Mouse (Mus musculus) heart, embryonic 14.5 days (tissue): ENCODE results near the gene Colgalt1. TPM values are rescaled to one million over a fixed set of nuclear protein-coding genes. Genes with fewer than 3 reads are reported as not detected.

ENCODE experiments used
- ATAC-seq: fragments of 200-750 bp; cut with Nextera tagmentation; 2 replicates; pipeline ENCODE4 v1.8.0; 2017; ENCODE audit warnings: low read depth, moderate TSS enrichment; ENCODE audit not compliant: insufficient number of reproducible peaks, insufficient read depth, low FRiP score
- H3K27ac ChIP-seq, 2 experiments: fragments of 200-500 bp in 1 of 2; fragments of 300-500 bp in 1 of 2; sonication (generic) in 1 of 2; replicated peaks in 1 of 2; 2 replicates each; pipeline ENCODE4 v1.5.1; 2012 to 2014; ENCODE audit warnings: low read depth in 2 of 2, low read length in 2 of 2, control low read depth in 1 of 2, mild to moderate bottlenecking in 1 of 2, mixed read lengths in 1 of 2; ENCODE audit not compliant: control insufficient read depth in 1 of 2, insufficient read depth in 1 of 2
- H3K27me3 ChIP-seq: fragments of 300-500 bp; sonication (generic); 2 replicates; pipeline ENCODE4 v1.6.1; 2014; ENCODE audit warnings: mild to moderate bottlenecking, low read length, control low read depth; ENCODE audit not compliant: control insufficient read depth, insufficient read depth
- H3K36me3 ChIP-seq: fragments of 300-500 bp; sonication (generic); 2 replicates; pipeline ENCODE4 v1.6.1; 2014; ENCODE audit warnings: mild to moderate bottlenecking, control low read depth, low read length, mixed read lengths; ENCODE audit not compliant: control insufficient read depth, insufficient read depth
- H3K4me1 ChIP-seq, 2 experiments: fragments of 200-500 bp in 1 of 2; fragments of 300-500 bp in 1 of 2; sonication (generic) in 1 of 2; 2 replicates each; pipeline ENCODE4 v1.6.1; 2012 to 2014; ENCODE audit warnings: low read length in 2 of 2, control low read depth in 1 of 2, mixed read lengths in 1 of 2; ENCODE audit not compliant: control insufficient read depth in 2 of 2, insufficient read depth in 2 of 2
- H3K4me2 ChIP-seq: fragments of 300-500 bp; sonication (generic); 2 replicates; pipeline ENCODE4 v1.6.1; 2014; ENCODE audit warnings: mild to moderate bottlenecking, low read length
- H3K4me3 ChIP-seq, 2 experiments: fragments of 200-500 bp in 1 of 2; fragments of 300-500 bp in 1 of 2; sonication (generic) in 1 of 2; 2 replicates each; pipeline ENCODE4 v1.5.1; 2012 to 2014; ENCODE audit warnings: low read length in 2 of 2, mild to moderate bottlenecking in 2 of 2, control low read depth in 1 of 2, low read depth in 1 of 2, moderate library complexity in 1 of 2; ENCODE audit not compliant: control insufficient read depth in 1 of 2, insufficient read depth in 1 of 2
- H3K9ac ChIP-seq: fragments of 300-500 bp; sonication (generic); 2 replicates; pipeline ENCODE4 v1.6.1; 2014; ENCODE audit warnings: mild to moderate bottlenecking, low read length
- H3K9me3 ChIP-seq: fragments of 300-500 bp; sonication (generic); 2 replicates; pipeline ENCODE4 v1.6.1; 2016; ENCODE audit warnings: low read length, control low read depth; ENCODE audit not compliant: control insufficient read depth
- WGBS: fragments of 180-500 bp; shearing (Covaris S2); extraction: QIAGEN DNeasy Blood & Tissue Kit; methylation state at CpG from one replicate; pipeline ENCODE4 v1.1.7; 2014; 5-methylcytosine and 5-hydroxymethylcytosine counted together
- polyA plus RNA-seq: library from polyadenylated mRNA; unstranded; fragments of >200 nt; fragmentation: Nextera tagmentation; extraction: Ambion mirVana; gene quantifications from 2 replicates; pipeline ENCODE4 v1.2.1, GENCODE M21; 2014

Colgalt1 gene
- polyA plus RNA-seq, 1 experiment from 2014 or later = 61.6 TPM

DNA sequence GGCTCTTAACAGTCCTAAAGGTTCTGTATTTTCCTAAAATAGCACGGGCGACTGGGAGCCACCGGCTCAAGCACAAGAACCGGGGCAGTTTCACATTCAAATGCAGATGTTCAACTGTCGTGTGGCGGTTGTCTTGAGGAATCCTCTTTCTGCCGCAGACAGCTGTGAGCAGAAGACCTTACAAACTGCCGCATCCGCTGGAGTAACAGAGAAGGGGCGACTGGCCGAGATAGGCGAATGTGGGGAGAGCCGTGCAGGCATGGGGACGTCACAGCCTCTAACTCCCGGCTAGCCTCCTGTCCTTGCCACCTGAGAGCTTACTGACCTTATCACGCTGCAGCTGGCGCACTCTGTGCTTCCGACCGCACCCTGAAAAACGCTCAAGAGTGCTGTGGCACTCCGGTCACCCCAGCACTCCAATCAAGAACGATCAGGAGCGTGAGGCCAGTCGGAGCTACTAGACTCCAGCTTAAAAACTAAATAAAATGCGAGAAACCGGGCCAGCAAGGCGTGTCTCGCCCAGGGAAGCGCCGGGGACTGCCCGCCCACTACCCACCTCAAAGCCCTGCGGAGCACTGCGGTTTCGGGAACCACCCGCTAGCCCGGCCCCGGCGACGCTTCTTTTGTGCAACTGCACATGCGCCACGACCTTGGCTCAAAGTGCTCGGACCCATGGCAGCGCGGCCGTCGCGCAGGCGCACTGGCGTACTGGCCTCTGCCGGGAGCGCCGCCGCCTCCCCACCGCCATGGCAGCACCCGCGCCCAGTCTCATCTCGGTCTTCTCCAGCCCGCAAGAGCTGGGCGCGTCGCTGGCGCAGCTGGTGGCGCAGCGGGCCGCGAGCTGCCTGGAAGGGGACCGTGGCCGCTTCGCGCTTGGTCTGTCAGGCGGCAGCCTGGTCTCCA lies 19.1 kb upstream of the Colgalt1 start, which contains the start of gene Pgls:
TSS of gene Pgls (plus strand) at position 706 of the 903 bp plus-strand sequence.
- Histone ChIP-seq H3K4me2 (peak within 1 kb of the TSS; percentile 90), H3K9ac (peak within 1 kb of the TSS; percentile 95), H3K36me3 (peaks cover 11% of the 10 kb centered on the region; the same call in 1 of the 2 replicates), H3K4me3 (peak within 1 kb of the TSS; percentile 60 to 68), H3K9me3 (no peaks in the 10 kb centered on the region), H3K4me1 (peaks cover 8 to 17% of the 10 kb centered on the region in 2 experiments), H3K27ac (peak within 1 kb of the TSS; percentile 93 to 96), H3K27me3 (no peaks in the 10 kb centered on the region)
- WGBS = under 1% methylated on average over 71 of the region's 71 CpGs
- peak; percentile 89 for ATAC-seq

DNA sequence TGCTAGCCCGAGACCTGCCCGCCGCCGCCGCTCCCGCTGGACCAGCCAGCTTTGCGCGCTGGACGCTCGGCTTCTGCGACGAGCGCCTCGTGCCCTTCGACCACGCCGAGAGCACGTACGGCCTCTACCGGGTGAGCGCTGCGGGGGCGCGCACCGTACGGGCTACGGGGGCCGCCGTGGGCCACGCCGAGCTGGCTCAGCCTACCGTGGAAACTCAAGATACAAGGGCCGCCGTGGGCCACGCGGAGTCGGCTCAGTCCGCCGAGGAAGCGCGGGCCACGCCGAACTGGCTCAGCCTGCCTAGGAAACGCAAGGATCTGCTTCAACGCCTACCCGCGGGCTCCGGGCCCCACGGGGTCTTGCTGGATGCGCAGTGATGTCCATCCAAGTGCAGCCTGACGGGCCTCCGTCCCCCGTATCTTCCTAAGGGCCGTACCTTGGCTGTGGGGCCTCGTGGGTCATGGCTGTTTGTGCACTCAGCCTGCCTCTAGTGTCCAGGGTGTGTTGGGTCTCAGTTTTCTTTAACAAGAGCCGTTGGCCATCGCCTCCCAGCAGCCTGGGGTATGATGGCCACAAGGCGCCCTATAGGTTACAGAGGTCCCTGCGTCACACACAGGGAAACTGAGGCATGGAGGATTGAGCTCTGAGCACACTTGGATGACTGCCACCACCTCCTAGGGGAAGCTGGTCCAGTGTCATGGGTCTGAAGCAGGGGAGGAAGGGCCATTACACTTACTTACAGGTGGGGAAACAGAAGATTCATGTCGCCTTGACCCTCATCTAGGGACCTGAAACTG lies 18.2 kb upstream of the Colgalt1 start:
- H3K27me3 ChIP-seq = no peaks in the 10 kb centered on the region
- peak overlapping the region; percentile 95 for H3K9ac ChIP-seq
- peaks cover 8 to 17% of the 10 kb centered on the region in 2 experiments for H3K4me1 ChIP-seq
- peak; percentile 79 for ATAC-seq
- peaks cover 11% of the 10 kb centered on the region; the same call in 1 of the 2 replicates for H3K36me3 ChIP-seq
- peak overlapping the region; percentile 90 for H3K4me2 ChIP-seq
- 5% methylated on average over 54 of the region's 60 CpGs for WGBS
- peak overlapping the region; percentile 93 to 96 for H3K27ac ChIP-seq
- H3K9me3 ChIP-seq = no peaks in the 10 kb centered on the region
- peak overlapping the region; percentile 60 to 68 for H3K4me3 ChIP-seq

DNA sequence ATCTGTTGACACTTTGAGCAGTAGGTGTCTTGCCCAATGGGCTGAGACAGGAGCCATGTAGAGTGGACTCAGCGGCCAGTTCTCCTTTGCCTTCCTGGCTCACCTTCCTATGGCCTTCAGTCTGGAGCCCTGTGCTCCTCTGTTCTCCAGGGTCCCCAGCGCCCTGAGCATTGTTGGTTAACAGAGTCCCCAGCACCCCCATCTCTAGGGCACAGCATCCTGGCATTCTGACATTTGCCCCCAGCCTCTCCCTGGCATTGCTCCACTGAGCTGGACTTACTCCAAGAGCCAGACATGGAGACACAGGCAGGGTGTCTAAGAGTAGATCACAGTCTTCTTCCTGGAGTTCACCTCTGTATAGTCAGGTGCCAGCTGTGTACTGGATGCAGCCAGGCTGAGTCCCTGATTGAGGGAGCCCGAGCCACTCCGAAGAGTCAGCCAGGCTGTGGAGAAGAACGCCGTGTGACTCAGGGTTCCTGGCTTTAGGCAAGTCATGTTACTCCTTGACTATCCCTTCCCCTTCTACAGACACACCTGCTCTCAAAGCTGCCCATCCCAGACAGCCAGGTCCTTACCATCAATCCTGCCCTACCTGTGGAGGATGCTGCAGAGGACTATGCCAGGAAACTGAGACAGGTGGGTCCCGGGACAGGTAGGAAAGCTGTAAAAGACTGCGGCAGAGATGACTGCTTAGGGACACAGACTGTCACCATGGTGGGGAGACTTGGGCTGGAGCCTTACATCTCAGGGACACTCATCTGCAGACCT lies 17.1 kb upstream of the Colgalt1 start:
- H3K27me3 ChIP-seq = no peaks in the 10 kb centered on the region
- no peaks in the 10 kb centered on the region for H3K9me3 ChIP-seq
- H3K4me2 ChIP-seq = no peak overlapping the region
- H3K4me3 ChIP-seq = no peak overlapping the region
- ATAC-seq = no peak
- no peak overlapping the region for H3K27ac ChIP-seq
- H3K4me1 ChIP-seq = peaks cover 8 to 17% of the 10 kb centered on the region in 2 experiments
- H3K9ac ChIP-seq = no peak overlapping the region; the same call in 1 of the 2 replicates
- WGBS = 81% methylated on average over 8 of the region's 8 CpGs
- H3K36me3 ChIP-seq = peaks cover 11% of the 10 kb centered on the region; the same call in 1 of the 2 replicates

DNA sequence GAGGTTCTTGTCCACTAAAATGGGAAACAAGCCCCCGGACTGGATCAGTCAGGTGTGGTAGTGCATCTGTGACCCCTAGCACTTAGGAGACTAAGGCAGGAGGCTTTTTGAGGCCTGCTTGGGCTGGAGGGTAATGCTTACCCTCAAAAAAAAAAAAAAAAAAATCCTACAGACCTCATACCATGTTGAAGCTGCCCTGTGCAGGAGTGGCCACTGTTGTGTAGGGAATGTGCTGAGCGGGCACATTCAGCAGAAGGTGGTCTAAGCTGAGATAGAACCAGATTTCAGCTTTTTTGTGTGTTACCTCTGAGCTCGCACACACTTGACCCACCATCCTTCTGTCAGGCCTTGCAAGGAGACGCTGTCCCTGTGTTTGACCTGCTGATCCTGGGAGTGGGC lies 16.5 kb upstream of the Colgalt1 start:
- H3K4me1 ChIP-seq = peaks cover 8 to 17% of the 10 kb centered on the region in 2 experiments
- H3K9ac ChIP-seq = no peak overlapping the region
- no peak for ATAC-seq
- H3K9me3 ChIP-seq = no peaks in the 10 kb centered on the region
- H3K27ac ChIP-seq = no peak overlapping the region
- peaks cover 11% of the 10 kb centered on the region; the same call in 1 of the 2 replicates for H3K36me3 ChIP-seq
- H3K4me3 ChIP-seq = no peak overlapping the region
- no peak overlapping the region for H3K4me2 ChIP-seq
- no peaks in the 10 kb centered on the region for H3K27me3 ChIP-seq
- 91% methylated on average over 4 of the region's 4 CpGs for WGBS

DNA sequence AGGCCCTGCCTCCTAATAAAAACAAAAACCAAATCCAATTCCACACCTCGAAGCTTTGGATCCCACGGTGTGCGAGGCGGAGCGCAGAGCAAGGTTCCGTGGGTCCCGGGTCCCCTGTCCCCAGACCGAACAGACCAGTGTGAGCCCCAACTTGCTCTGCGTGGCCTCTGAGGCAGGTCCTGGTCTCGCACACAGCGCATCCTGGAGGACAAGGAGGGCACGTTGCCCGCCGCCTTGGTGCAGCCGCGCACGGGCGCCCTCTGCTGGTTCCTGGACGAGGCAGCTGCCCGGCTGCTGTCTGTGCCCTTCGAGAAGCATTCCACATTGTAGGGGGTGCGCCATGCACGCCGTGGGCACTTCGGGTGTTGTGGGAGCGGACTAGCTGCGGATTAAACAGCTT lies 14.9 kb upstream of the Colgalt1 start:
- Histone ChIP-seq H3K36me3 (peaks cover 11% of the 10 kb centered on the region; the same call in 1 of the 2 replicates), H3K4me2 (no peak overlapping the region), H3K27ac (no peak overlapping the region), H3K9me3 (no peaks in the 10 kb centered on the region), H3K4me3 (no peak overlapping the region), H3K9ac (no peak overlapping the region), H3K4me1 (peaks cover 8 to 16% of the 10 kb centered on the region in 2 experiments), H3K27me3 (peaks cover 7% of the 10 kb centered on the region; the same call in 1 of the 2 replicates)
- 10% methylated on average over 27 of the region's 27 CpGs for WGBS
- ATAC-seq = no peak

DNA sequence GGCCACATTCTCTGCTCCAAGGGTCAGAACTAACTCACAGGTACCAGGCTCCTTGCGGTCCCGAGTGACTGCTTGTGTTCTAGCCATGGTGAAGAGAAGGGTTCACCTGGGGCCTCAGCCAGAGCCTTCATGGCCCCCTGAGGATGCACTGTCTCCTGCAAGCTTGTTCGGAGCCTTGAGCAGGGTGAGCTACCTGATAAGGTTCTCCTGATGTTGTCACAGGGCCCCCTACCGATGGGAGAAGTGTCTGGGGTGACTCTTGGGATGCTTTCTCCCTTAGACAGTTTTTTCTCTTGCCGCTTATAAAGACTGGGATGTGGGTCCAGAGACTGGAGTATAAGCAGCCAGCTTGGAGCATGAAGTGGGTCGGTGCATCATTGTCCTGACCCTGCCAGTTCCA lies 14.4 kb upstream of the Colgalt1 start:
- WGBS = 53% methylated on average over 6 of the region's 6 CpGs
- H3K27ac ChIP-seq = no peak overlapping the region
- H3K27me3 ChIP-seq = peaks cover 10% of the 10 kb centered on the region
- H3K9me3 ChIP-seq = no peaks in the 10 kb centered on the region
- H3K36me3 ChIP-seq = peaks cover 11% of the 10 kb centered on the region; the same call in 1 of the 2 replicates
- no peak for ATAC-seq
- no peak overlapping the region for H3K4me3 ChIP-seq
- H3K4me1 ChIP-seq = peaks cover 4 to 11% of the 10 kb centered on the region in 2 experiments; a peak in 3 of 4 replicates
- H3K4me2 ChIP-seq = no peak overlapping the region
- H3K9ac ChIP-seq = no peak overlapping the region

DNA sequence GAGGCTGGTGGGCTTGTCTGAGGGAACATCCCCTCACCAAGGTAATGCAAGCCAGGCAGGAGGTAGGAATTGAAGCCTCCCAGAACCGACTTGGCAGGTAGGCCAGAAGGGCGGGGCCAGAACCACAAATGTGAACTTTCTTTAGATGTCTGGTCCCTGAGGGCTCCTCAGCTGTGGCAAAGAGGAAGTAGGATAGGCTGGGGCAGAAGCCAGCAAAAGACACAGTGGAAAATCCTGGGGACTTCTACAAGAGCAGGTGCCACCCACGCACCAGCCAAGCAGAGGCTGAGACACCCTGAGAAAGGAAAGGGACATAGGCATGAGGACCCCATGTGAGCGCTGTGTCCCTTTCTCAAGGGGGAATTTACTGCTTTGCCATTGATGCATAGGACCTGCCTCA lies 14.0 kb upstream of the Colgalt1 start:
- no peak for ATAC-seq
- Histone ChIP-seq H3K27ac (no peak overlapping the region), H3K36me3 (peaks cover 11% of the 10 kb centered on the region; the same call in 1 of the 2 replicates)

More for the DNA sequence above, 14.0 kb upstream of the Colgalt1 start:
- Histone ChIP-seq H3K9ac (no peak overlapping the region), H3K9me3 (no peaks in the 10 kb centered on the region), H3K27me3 (peaks cover 14% of the 10 kb centered on the region), H3K4me3 (no peak overlapping the region), H3K4me2 (no peak overlapping the region), H3K4me1 (peaks cover 4 to 11% of the 10 kb centered on the region in 2 experiments; a peak in 3 of 4 replicates)
- WGBS = 75% methylated on average over 4 of the region's 4 CpGs
